Mouse (Mus musculus) layer of hippocampus, adult 2 months (tissue): Measurements from ENCODE around the gene Bhlha9. TPM values are rescaled to one million over a fixed set of nuclear protein-coding genes. Genes with fewer than 3 reads are reported as not detected.

Source experiments
- DNase-seq, 2 experiments: peaks; one replicate each; pipeline ENCODE4 v3.0.0; 2022; ENCODE audit warnings: low spot score in 2 of 2
- H3K27ac ChIP-seq: fragments of 200-600 bp; 2 replicates; pipeline ENCODE4 v1.8.1; 2022
- H3K4me3 ChIP-seq: fragments of 200-600 bp; 2 replicates; pipeline ENCODE4 v1.8.1; 2022; ENCODE audit warnings: mild to moderate bottlenecking
- CTCF ChIP-seq: fragments of 200-600 bp; conservative IDR thresholded peaks from 2 replicates; pipeline ENCODE4 v1.8.1; 2022; ENCODE audit warnings: antibody characterized with exemption, mild to moderate bottlenecking, moderate library complexity
- total RNA-seq, 2 experiments: library from RNA; stranded (reverse); gene quantifications; 2 replicates each; pipeline ENCODE4 v1.2.3; 2021

The Bhlha9 gene
- total RNA-seq, 2 experiments from 2014 or later, result 3.4 to 5.3 TPM

DNA sequence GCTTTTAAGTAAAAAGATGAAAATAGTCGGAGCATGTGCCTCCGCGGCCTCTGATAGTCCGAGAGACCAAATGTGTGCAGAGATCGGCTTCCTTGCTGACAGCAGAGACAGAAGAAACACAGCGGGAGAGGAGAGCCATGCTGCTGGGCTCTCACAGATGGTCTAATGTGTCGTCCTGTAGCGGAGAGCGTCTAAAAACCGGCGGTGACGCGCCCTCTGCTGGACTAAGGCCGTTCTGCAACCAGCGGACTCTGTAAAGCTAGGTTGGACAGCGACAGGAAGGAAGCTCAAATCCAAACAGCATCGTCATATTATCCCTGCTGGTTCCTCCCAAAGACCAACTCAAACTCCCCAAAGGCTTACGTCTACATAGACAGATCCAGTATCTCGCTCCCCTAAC, 26.3 kb upstream of the Bhlha9 start:
- peak; percentile 92 to 97 for DNase-seq
- Histone ChIP-seq H3K27ac (peak overlapping the region; percentile 89), H3K4me3 (peak overlapping the region; percentile 56)
- TF ChIP-seq CTCF, result peak; percentile 98

DNA sequence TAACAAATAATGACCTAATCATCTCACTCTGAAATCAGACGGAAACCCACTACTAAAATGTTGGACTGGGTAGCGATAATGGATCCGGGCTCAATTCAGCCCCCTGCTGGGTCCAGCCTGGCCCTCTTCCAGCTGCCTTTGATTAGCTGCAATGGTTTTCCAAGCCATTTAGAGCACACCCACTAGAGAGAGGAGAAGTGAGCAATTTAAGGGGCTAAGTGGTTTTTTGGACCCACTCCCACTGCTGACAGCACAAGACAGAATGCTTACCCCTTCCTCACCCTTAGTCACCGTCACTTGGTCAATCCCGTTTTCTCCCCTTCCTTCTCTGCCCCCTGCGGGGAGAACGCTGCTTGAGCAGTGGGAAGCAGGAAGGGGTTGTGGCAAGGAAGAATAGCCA, 25.2 kb upstream of the Bhlha9 start:
- TF ChIP-seq CTCF, result no peak
- DNase-seq, result peak in 1 of 2 experiments; percentile 19
- Histone ChIP-seq H3K27ac (peak overlapping the region; percentile 89), H3K4me3 (peak overlapping the region; percentile 47)

DNA sequence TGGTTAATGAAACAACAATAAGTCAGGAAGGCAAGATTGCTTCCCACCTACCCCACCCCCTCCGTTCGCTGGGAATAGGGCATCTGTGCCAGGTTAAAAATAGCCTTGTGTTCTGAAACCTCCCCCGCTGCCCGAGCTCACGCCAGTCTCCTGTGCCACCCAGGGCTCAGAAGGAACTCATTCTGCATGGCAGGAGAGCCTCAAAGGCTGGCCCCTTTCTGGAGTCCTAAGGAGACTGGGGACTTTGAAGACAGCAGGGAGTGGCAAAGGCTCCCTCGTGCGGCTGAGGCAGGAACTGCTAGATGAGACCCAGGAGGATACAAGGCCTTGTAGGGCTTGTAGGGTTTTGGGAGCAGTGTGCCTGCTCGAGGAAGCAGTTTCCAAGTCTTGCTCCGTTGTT, 24.8 kb upstream of the Bhlha9 start:
- Histone ChIP-seq H3K27ac (peak overlapping the region; percentile 89), H3K4me3 (peak overlapping the region; percentile 47)
- DNase-seq, result peak; percentile 79 to 81
- TF ChIP-seq CTCF, result peak; percentile 93

DNA sequence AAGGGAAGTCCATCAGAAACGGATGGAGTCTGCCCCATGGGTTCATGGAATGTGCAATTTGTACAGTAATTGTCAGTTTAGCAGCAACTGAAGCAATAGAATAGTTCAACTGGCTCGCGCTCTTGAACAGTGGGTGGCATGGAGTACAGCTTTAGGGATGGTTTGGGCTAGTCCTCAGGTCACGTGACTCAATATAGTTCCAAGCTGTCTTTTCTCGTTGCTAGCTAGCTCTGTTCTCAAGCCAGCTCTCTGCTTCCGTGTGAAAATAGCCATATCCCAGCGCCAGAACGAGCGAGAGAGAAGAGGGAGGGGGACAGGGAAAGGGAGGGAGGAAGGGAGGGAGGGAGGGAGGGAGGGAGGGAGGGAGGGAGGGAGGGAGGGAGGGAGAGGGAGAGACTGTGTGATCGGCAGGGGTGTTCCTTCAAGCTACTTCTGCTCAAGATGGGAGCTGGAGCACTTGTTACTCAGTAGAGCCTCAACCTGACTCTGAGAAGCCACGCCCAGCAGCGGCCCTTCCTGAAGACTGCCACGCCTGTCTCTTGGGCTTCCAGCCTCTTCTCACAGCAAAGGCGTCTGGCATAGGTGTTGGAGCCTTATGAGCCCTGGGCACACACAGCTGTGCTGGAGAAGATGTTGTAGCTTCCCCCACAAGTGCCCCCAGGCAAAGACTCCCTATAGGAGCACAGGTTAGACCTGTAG, 21.3 kb upstream of the Bhlha9 start:
- no peak for TF ChIP-seq CTCF
- peak in 1 of 2 experiments; percentile 43 for DNase-seq
- H3K4me3 ChIP-seq, result no peak overlapping the region
- peak overlapping the region; percentile 47; the same call in 1 of the 2 replicates for H3K27ac ChIP-seq

DNA sequence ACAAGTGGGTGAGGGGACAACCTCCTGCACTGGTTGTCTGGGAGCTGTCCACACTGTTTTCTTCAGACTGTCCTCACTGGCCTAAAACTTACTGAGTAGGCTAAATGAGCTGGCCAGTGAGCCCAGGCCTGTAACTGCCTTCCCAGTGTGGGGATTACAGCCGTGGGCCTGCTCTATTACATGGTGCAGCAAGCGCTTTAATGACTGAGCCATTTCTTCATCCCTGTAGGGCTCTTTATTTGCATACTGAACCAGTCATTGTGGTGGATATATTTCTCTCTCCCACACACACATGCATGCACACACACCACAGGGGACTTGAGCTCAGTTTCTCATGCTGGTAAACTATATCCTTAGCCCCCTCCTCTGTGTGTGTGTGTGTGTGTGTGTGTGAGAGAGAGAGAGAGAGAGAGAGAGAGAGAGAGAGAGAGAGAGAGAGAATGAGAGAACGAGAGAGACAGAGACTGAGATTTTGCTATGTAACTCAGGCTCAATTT, 19.4 kb upstream of the Bhlha9 start:
- no peak overlapping the region for H3K4me3 ChIP-seq
- DNase-seq, result no peak
- no peak for TF ChIP-seq CTCF
- no peak overlapping the region for H3K27ac ChIP-seq

DNA sequence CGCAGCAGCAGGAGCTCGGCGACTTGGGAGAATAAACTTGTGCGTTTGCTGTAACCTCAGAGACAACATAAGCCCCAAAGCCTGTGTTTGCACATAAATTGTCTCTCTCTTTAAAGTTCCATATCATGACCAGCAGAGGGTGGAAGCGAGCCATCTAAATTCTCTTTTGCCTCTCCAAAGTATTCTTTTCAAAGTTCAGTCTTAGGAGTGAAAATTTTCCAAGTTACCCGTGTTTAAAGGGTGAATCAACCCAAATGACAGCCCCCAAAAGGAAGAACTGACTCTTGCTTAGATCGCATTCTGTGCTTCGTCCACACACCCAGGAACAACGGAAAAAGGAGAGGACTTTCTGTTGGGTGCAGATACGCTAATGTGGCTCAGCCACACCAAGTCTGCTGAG, 17.2 kb upstream of the Bhlha9 start:
- H3K27ac ChIP-seq, result no peak overlapping the region
- H3K4me3 ChIP-seq, result no peak overlapping the region
- peak; percentile 86 for TF ChIP-seq CTCF
- peak; percentile 42 to 66 for DNase-seq

DNA sequence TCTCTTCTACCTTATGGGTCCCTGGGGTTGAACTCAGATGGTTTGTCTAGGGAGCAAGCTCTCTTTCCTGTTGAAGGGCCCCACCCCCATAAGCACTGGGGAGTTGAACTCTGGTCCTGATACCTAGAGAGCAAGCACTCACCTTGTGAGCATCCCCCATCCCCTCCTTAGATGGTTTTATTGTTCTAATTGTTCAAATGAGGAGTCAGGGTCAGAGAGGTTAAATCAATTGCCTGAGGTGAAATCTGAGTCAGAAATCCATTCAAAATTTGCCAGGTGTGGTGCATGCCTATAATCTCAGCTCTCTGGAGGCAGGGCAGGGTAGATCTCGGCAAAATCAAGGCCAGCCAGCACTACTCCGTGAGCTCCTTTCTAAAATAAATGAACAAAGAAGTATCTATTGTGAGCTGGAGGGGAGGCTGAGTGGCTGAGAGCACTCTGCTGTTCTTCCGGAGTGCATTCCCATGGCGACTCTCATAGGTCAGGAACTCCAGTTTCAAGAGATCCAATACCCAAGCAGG, 14.8 kb upstream of the Bhlha9 start:
- no peak for DNase-seq
- Histone ChIP-seq H3K4me3 (no peak overlapping the region), H3K27ac (no peak overlapping the region)
- no peak for TF ChIP-seq CTCF

DNA sequence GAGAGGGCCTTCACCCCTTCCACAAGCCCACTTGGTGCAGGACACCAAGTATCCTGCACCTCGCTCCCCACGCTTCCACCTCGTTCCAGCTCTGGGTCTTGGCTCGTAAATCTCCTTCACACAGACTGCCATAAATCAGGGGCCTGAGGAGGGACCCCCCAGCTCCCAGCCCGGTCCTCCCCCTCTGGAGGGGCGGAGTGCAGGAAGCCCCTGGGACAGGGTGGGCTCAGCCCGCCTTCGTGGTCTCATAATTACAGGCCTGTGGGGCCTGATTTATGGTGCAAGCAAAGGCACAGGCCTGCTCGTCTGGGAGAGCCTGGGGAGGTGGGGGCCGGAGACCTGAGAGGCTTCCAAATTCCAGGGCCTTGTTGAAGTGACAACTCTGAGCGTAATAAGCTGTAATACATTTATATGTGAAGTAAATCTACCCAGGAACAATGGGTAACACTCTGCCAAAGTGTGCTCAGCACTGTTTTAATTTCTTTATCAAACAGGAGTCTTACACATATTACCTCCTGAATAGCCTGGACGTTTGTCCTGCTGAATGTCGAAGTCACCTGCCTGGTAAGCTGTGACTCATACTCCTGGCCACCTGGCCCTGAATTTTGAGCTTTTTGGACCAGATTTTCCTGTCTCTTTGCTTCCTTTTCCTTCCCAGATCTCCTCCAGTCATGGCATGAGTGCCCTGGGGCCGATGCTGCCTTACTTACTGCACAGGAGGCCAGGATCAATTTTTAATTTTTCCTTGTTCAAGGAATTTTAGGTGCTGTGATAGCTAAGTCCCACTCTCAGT, 12.9 kb upstream of the Bhlha9 start:
- DNase-seq, result no peak
- no peak for TF ChIP-seq CTCF
- Histone ChIP-seq H3K27ac (no peak overlapping the region), H3K4me3 (no peak overlapping the region)

DNA sequence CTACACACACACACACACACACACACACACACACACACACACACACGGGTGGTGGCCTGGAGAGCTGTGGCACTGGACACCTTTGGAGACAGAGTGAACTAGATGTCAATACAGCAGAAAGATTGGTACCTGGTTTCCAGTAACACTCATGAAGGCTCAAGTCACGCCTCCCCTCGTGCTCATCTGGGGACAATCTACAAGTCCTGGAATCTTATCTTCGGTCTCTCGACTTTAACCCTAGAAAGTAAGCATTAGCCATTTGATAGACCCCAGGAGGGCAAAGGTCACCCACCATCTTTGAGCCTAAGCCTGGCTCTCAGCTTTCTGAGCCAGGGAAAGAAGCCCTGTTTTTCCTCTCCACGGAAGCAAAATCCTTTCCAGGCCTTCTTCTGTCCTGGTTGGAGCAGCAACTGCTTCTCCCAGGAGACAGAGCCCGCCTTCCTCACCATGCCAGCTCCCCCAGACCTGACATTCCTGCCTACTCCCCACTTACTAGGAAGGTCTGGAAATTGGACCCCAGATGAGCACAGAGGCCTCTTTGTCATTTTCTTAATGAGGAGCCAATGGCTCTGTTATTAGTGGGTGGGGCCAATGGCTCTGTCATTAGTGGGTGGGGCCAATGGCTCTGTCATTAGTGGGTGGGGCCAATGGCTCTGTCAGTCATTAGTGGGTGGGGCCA, 10.3 kb upstream of the Bhlha9 start:
- TF ChIP-seq CTCF, result no peak
- Histone ChIP-seq H3K27ac (no peak overlapping the region), H3K4me3 (no peak overlapping the region)
- no peak for DNase-seq

DNA sequence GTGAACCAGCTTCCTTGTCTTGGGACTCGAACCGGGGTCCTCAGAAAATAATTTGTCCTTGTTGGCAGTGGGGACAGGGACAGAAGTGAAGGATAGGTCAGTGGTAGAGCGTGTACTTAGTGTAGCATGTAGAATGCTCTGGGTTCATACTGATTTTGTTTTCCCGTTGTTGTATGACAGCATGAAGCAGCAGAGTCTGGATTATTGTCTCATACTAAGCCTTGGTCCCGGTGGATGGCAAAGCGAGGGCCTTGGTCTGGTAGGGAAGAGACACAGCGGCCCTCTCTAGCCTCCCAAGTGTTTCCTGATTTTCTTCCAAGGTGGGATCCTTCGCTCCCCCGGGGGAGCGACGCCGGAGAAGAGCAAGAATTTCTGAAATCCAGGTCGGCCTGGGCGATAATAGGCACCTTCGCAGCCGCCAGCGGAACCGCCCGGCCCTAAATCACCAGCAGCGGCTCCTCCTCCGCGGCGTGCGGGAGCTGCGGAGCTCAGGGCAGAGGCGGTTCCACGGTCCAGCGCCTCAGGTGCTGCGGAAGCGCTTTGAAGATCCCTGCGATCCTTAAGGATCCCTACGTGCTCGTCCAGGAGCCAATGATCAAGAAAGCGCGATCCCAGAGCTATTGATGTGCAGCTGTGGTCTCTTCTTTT, 6.1 kb upstream of the Bhlha9 start:
- Histone ChIP-seq H3K27ac (peak overlapping the region; percentile 74; the same call in 1 of the 2 replicates), H3K4me3 (peak overlapping the region; percentile 49)
- DNase-seq, result no peak
- TF ChIP-seq CTCF, result no peak

DNA sequence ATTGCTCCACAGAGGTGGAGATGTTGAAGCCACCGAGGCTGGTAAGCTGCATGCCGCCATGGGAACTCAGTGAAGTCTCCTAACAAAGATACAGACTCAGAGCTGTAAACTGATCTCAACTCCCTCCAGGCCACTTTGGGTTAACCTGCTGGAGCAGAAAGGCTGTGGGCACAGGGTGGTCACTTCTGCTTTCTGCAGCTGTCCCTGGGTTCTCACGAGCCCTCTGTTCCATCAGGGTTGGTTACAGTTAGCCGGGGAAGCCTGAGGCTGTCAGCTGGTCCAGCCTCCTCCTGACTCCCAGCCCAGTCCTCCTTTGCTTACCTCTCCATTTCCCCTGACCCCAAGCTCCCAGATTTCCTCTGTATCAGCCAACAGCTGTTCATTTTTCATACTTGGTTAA, 4.5 kb upstream of the Bhlha9 start:
- Histone ChIP-seq H3K27ac (no peak overlapping the region), H3K4me3 (no peak overlapping the region)
- DNase-seq, result no peak
- no peak for TF ChIP-seq CTCF
